Mouse (Mus musculus) testis, adult 2 months (tissue): ENCODE data around the gene Evc. TPM values are rescaled to one million over a fixed set of nuclear protein-coding genes. Genes with fewer than 3 reads are reported as not detected.

Experiments
- H3K27ac ChIP-seq: fragments of 200-500 bp; 2 replicates; pipeline ENCODE4 v1.5.1; 2012; ENCODE audit warnings: low read depth, low read length; ENCODE audit not compliant: control insufficient read depth, insufficient read depth
- H3K27me3 ChIP-seq: fragments of 200-500 bp; 2 replicates; pipeline ENCODE4 v1.6.1; 2012; ENCODE audit warnings: mild to moderate bottlenecking, low read length, moderate library complexity; ENCODE audit not compliant: control insufficient read depth, insufficient read depth
- H3K36me3 ChIP-seq: fragments of 200-500 bp; 2 replicates; pipeline ENCODE4 v1.6.1; 2012; ENCODE audit warnings: mild to moderate bottlenecking, low read length; ENCODE audit not compliant: control insufficient read depth, insufficient read depth
- H3K4me1 ChIP-seq: fragments of 200-500 bp; 2 replicates; pipeline ENCODE4 v1.6.1; 2012; ENCODE audit warnings: low read length; ENCODE audit not compliant: control insufficient read depth, insufficient read depth
- H3K4me3 ChIP-seq: fragments of 200-500 bp; 2 replicates; pipeline ENCODE4 v1.5.1; 2012; ENCODE audit warnings: low read depth, mild to moderate bottlenecking, low read length, moderate library complexity, mixed read lengths; ENCODE audit not compliant: control insufficient read depth
- CTCF ChIP-seq: fragments of 200-500 bp; IDR thresholded peaks from 2 replicates; pipeline ENCODE4 v1.5.1; 2012; ENCODE audit warnings: low read depth, mild to moderate bottlenecking, inconsistent platforms, low read length, moderate library complexity; ENCODE audit not compliant: control insufficient read depth, insufficient read depth, insufficient replicate concordance
- POLR2A ChIP-seq: fragments of 200-500 bp; IDR thresholded peaks from 2 replicates; pipeline ENCODE4 v1.6.1; 2012; ENCODE audit warnings: low read depth, mild to moderate bottlenecking, inconsistent platforms, low read length, moderate library complexity; ENCODE audit not compliant: control insufficient read depth
- polyA plus RNA-seq: library from polyadenylated mRNA; depleted of rRNA; stranded (reverse); fragments of >200 nt; gene quantifications from 2 replicates; pipeline ENCODE4 v1.2.3, GENCODE M21; 2012

Gene Evc
- polyA plus RNA-seq, 1 experiment = 0.46 TPM

- Histone ChIP-seq H3K4me1 (peaks cover 7% of the 10 kb centered on the region), H3K27me3 (no peaks in the 10 kb centered on the region), H3K36me3 (no peaks in the 10 kb centered on the region), H3K27ac (no peak overlapping the region), H3K4me3 (no peak overlapping the region)
- no peak for TF ChIP-seq POLR2A
Measured at GRCm38 (mm10) chr5:37332066-37332465, 4.6 kb downstream of the Evc start.

GRCm38 (mm10) chr5:37331133-37331505 is 5.6 kb downstream of the Evc start:
- Histone ChIP-seq H3K4me3 (no peak overlapping the region), H3K27ac (no peak overlapping the region), H3K27me3 (no peaks in the 10 kb centered on the region), H3K36me3 (no peaks in the 10 kb centered on the region), H3K4me1 (no peaks in the 10 kb centered on the region)
- TF ChIP-seq POLR2A (no peak), CTCF (no peak)

- Histone ChIP-seq H3K27me3 (no peaks in the 10 kb centered on the region), H3K27ac (no peak overlapping the region), H3K4me3 (no peak overlapping the region), H3K4me1 (no peaks in the 10 kb centered on the region), H3K36me3 (no peaks in the 10 kb centered on the region)
- TF ChIP-seq POLR2A (no peak), CTCF (no peak)
Measured at GRCm38 (mm10) chr5:37330449-37331132, 6.1 kb downstream of the Evc start.

GRCm38 (mm10) chr5:37326675-37327074 is 10.0 kb downstream of the Evc start:
- Histone ChIP-seq H3K4me3 (no peak overlapping the region), H3K36me3 (no peaks in the 10 kb centered on the region), H3K4me1 (no peaks in the 10 kb centered on the region), H3K27ac (no peak overlapping the region), H3K27me3 (no peaks in the 10 kb centered on the region)
- TF ChIP-seq CTCF (no peak), POLR2A (no peak)

GRCm38 (mm10) chr5:37320761-37321160 is 15.9 kb downstream of the Evc start:
- H3K27me3 ChIP-seq = no peaks in the 10 kb centered on the region
- no peaks in the 10 kb centered on the region for H3K36me3 ChIP-seq
- TF ChIP-seq POLR2A (no peak), CTCF (no peak)
- no peaks in the 10 kb centered on the region for H3K4me1 ChIP-seq
- no peak overlapping the region for H3K4me3 ChIP-seq
- H3K27ac ChIP-seq = no peak overlapping the region

GRCm38 (mm10) chr5:37320174-37320573 is 16.5 kb downstream of the Evc start:
- no peak for TF ChIP-seq POLR2A
- no peak for TF ChIP-seq CTCF
- Histone ChIP-seq H3K27ac (no peak overlapping the region), H3K4me3 (no peak overlapping the region), H3K27me3 (no peaks in the 10 kb centered on the region), H3K4me1 (no peaks in the 10 kb centered on the region), H3K36me3 (no peaks in the 10 kb centered on the region)

GRCm38 (mm10) chr5:37318715-37319114 is 18.0 kb downstream of the Evc start:
- TF ChIP-seq CTCF (no peak), POLR2A (no peak)
- H3K4me3 ChIP-seq = no peak overlapping the region
- no peaks in the 10 kb centered on the region for H3K4me1 ChIP-seq
- no peak overlapping the region for H3K27ac ChIP-seq
- H3K27me3 ChIP-seq = no peaks in the 10 kb centered on the region
- no peaks in the 10 kb centered on the region for H3K36me3 ChIP-seq
